9 mouse cellular contexts compared by ENCODE assay signal in genomic region chrX:146962258-146962913, GRCm38 (mm10). TPM values are rescaled to one million over a fixed set of nuclear protein-coding genes. Genes with fewer than 3 reads are reported as not detected.
A peak's percentile ranks its signal among the peaks of the same experiment; 100 is the strongest.
DNase-seq lines count a peak whose midpoint lies in the region; ATAC-seq lines count a peak whose summit lies in the region.
"Had no signal": no experiment of that assay in that cellular context is flagged by ENCODE, and none has a peak within 500 bp of the region (broad histone marks: within the 10 kb centered on the region; RNA-seq: fewer than 3 reads in every experiment).

Htr2c (plus strand) TSS chrX:146962513.

- H3K4me3 ChIP-seq in lung, embryonic 16.5 days (ENCODE audit: low read length) = peak within 1 kb of the TSS; percentile 0; the same call in 1 of the 2 replicates
- peak within 1 kb of the TSS; percentile 40 for H3K4me3 ChIP-seq in forebrain, embryonic 12.5 days (replicated peaks)
- peak within 1 kb of the TSS; percentile 47 for H3K4me3 ChIP-seq in neural tube, embryonic 15.5 days (replicated peaks)
- H3K4me3 ChIP-seq: myocyte had no signal

- H3K9ac ChIP-seq in lung, embryonic 16.5 days (ENCODE audit: low read length) = no peak within 1 kb of the TSS
- peak within 1 kb of the TSS; percentile 29; the same call in 1 of the 2 replicates for H3K9ac ChIP-seq in forebrain, embryonic 12.5 days
- peak within 1 kb of the TSS; percentile 47 for H3K9ac ChIP-seq in neural tube, embryonic 15.5 days (replicated peaks)

- no peak for ATAC-seq in lung, embryonic 16.5 days (ENCODE audit: low read depth)
- ATAC-seq in forebrain, embryonic 12.5 days (ENCODE audit: low FRiP score) = peak; percentile 83
- ATAC-seq in neural tube, embryonic 15.5 days (ENCODE audit: low FRiP score) = peak; percentile 88

- peak within 1 kb of the TSS; percentile 20 for H3K4me2 ChIP-seq in lung, embryonic 16.5 days (ENCODE audit: low read depth, low read length)
- H3K4me2 ChIP-seq in forebrain, embryonic 12.5 days = peak within 1 kb of the TSS; percentile 69
- peak within 1 kb of the TSS; percentile 67 for H3K4me2 ChIP-seq in neural tube, embryonic 15.5 days

- no peak within 1 kb of the TSS for H3K27ac ChIP-seq in lung, embryonic 16.5 days (ENCODE audit: low read length)
- no peak within 1 kb of the TSS for H3K27ac ChIP-seq in forebrain, embryonic 12.5 days
- 0 out of 2 replicates have a peak within 1 kb of the TSS, but pooled peaks have one; percentile 51 for H3K27ac ChIP-seq in neural tube, embryonic 15.5 days (replicated peaks)

- H3K4me1 ChIP-seq in lung, embryonic 16.5 days (replicated peaks; ENCODE audit: control insufficient read depth, insufficient read depth, low read length) = no peaks in the 10 kb centered on the region
- no peaks in the 10 kb centered on the region for H3K4me1 ChIP-seq in forebrain, embryonic 12.5 days
- no peaks in the 10 kb centered on the region for H3K4me1 ChIP-seq in neural tube, embryonic 15.5 days

- no peaks in the 10 kb centered on the region for H3K36me3 ChIP-seq in lung, embryonic 16.5 days (ENCODE audit: control insufficient read depth, insufficient read depth, low read length)
- H3K36me3 ChIP-seq in forebrain, embryonic 12.5 days (replicated peaks) = no peaks in the 10 kb centered on the region
- no peaks in the 10 kb centered on the region for H3K36me3 ChIP-seq in neural tube, embryonic 15.5 days

- peaks cover 20% of the 10 kb centered on the region; the same call in 1 of the 2 replicates for H3K27me3 ChIP-seq in lung, embryonic 16.5 days (ENCODE audit: control insufficient read depth, insufficient read depth, low read depth, low read length)
- H3K27me3 ChIP-seq in forebrain, embryonic 12.5 days = peaks cover 27% of the 10 kb centered on the region
- H3K27me3 ChIP-seq in neural tube, embryonic 15.5 days (replicated peaks) = peaks cover 13% of the 10 kb centered on the region; the same call in 1 of the 2 replicates

- no peaks in the 10 kb centered on the region for H3K9me3 ChIP-seq in lung, embryonic 16.5 days (ENCODE audit: control insufficient read depth, low read length)
- H3K9me3 ChIP-seq in forebrain, embryonic 12.5 days = no peaks in the 10 kb centered on the region
- no peaks in the 10 kb centered on the region for H3K9me3 ChIP-seq in neural tube, embryonic 15.5 days (replicated peaks)

- 20% methylated on average over 27 of the region's 27 CpGs for WGBS in lung, embryonic 16.5 days
- 22% methylated on average over 27 of the region's 27 CpGs for WGBS in forebrain, embryonic 12.5 days
- WGBS in neural tube, embryonic 15.5 days = 28% methylated on average over 27 of the region's 27 CpGs

- DNase-seq in lung, postnatal 25 days (ENCODE audit: low spot score) = no peak
- peak in 1 of 2 experiments; percentile 7 for DNase-seq in layer of hippocampus, postnatal 25 days (ENCODE audit: extremely low spot score in 1 of 2, low spot score in 1 of 2)
- DNase-seq in ovary, postnatal 14 days (ENCODE audit: low spot score) = no peak
- DNase-seq in kidney, postnatal 36 days = no peak
- no peak for DNase-seq in adrenal gland, postnatal 10 days

RNA-seq across cellular contexts. Expression of gene Htr2c, which starts in this region (rescaled TPM):
- polyA plus RNA-seq in lung, embryonic 16.5 days (2015; fragmentation: Nextera tagmentation; extraction: Ambion mirVana) = 0.25 TPM in 1 of 2 replicates, not detected in the other
- polyA plus RNA-seq in forebrain, embryonic 12.5 days (2016; fragmentation: Nextera tagmentation; extraction: Ambion mirVana) = 1.3 and 2.6 TPM in 2 replicates
- 10 to 100 TPM; 17.6 to 23.9 TPM for total RNA-seq in layer of hippocampus, postnatal 25 days (2021)
- 4.1 TPM in 2 replicates for polyA plus RNA-seq in neural tube, embryonic 15.5 days (2015; fragmentation: Nextera tagmentation; extraction: Ambion mirVana)
- not detected for total RNA-seq in adrenal gland, postnatal 10 days (2021)
- polyA plus RNA-seq: myocyte had no signal

Comparison
In these comparisons a context has a peak if more than half of its experiments do, and no peak if none do; other contexts are left out.
1. RNA of gene Htr2c (total RNA-seq): 17.6 to 23.9 TPM in layer of hippocampus, postnatal 25 days; not detected in adrenal gland, postnatal 10 days; every median in the first group is over 10 times any median in the second.
2. Peak in every context shown above with its lines, with median percentiles within 50 percentile points of each other: H3K4me2 ChIP-seq and H3K4me3 ChIP-seq.